Mouse (Mus musculus) cortical plate, adult 2 months (tissue): ENCODE measurements around the gene Gpx5.

Experiments
- CTCF ChIP-seq: fragments of 200-500 bp; IDR thresholded peaks from 2 replicates; pipeline ENCODE4 v1.5.1; 2011; ENCODE audit warnings: mild to moderate bottlenecking, control low read depth, low read length; ENCODE audit not compliant: insufficient read depth; ENCODE audit errors: extremely low read depth
- POLR2A ChIP-seq: fragments of 200-500 bp; IDR thresholded peaks from 2 replicates; pipeline ENCODE4 v1.6.1; 2011; ENCODE audit warnings: mild to moderate bottlenecking, low read length, control low read depth; ENCODE audit not compliant: insufficient read depth; ENCODE audit errors: extremely low read depth

- TF ChIP-seq CTCF (no peak), POLR2A (no peak)
These were observed 13.5 kb downstream of the Gpx5 start for GRCm38 (mm10) chr13:21279076-21279475.
